Mouse (Mus musculus) cerebellum, adult 9-10 months (tissue): ENCODE measurements around the gene Fa2h.

ENCODE experiments used
- DNase-seq: peaks from one replicate; pipeline ENCODE4 v3.0.0; 2022

Gene Fa2h

GRCm38 (mm10) chr8:111299363-111299820 lies 94.2 kb downstream of the Fa2h start:
- DNase-seq = peak; percentile 62

GRCm38 (mm10) chr8:111298011-111298410 lies 95.6 kb downstream of the Fa2h start:
- peak; percentile 40 for DNase-seq
